Mouse (Mus musculus): ENCODE data around the gene Irf8.
A peak's percentile ranks its signal among the peaks of the same experiment; 100 is the strongest.

Gene Irf8

GRCm38 (mm10) chr8:120751226-120752081, 15.3 kb downstream of the Irf8 start:
- DNase-seq, result no peak

GRCm38 (mm10) chr8:120752082-120752452, 15.9 kb downstream of the Irf8 start:
- DNase-seq, result no peak

GRCm38 (mm10) chr8:120753476-120753875, 17.3 kb downstream of the Irf8 start:
- no peak for DNase-seq

- DNase-seq, result no peak
These were observed 19.4 kb downstream of the Irf8 start for GRCm38 (mm10) chr8:120755306-120756297.

GRCm38 (mm10) chr8:120758005-120758404, 21.8 kb downstream of the Irf8 start:
- no peak for DNase-seq

- DNase-seq, result no peak
These were observed 23.7 kb downstream of the Irf8 start for GRCm38 (mm10) chr8:120759847-120760246.

- no peak for DNase-seq
These were observed 24.4 kb downstream of the Irf8 start for GRCm38 (mm10) chr8:120760341-120761215.

- no peak for DNase-seq
These were observed 27.1 kb downstream of the Irf8 start for GRCm38 (mm10) chr8:120763267-120763666.

- DNase-seq, result no peak
These were observed 28.5 kb downstream of the Irf8 start for GRCm38 (mm10) chr8:120764638-120765037.

- no peak for DNase-seq
These were observed 30.5 kb downstream of the Irf8 start for GRCm38 (mm10) chr8:120766622-120767021.

- no peak for DNase-seq
These were observed 32.5 kb downstream of the Irf8 start for GRCm38 (mm10) chr8:120768454-120769218.

GRCm38 (mm10) chr8:120777184-120777583, 41.0 kb downstream of the Irf8 start:
- no peak for DNase-seq

GRCm38 (mm10) chr8:120777732-120778131, 41.6 kb downstream of the Irf8 start:
- DNase-seq, result no peak

- no peak for DNase-seq
These were observed 42.9 kb downstream of the Irf8 start for GRCm38 (mm10) chr8:120779106-120779505.

- DNase-seq, result no peak
These were observed 47.6 kb downstream of the Irf8 start for GRCm38 (mm10) chr8:120783781-120784180.

GRCm38 (mm10) chr8:120786753-120787152, 50.6 kb downstream of the Irf8 start:
- DNase-seq, result no peak

- no peak for DNase-seq
These were observed 51.5 kb downstream of the Irf8 start for GRCm38 (mm10) chr8:120787631-120788030.

- no peak for DNase-seq
These were observed 56.6 kb downstream of the Irf8 start for GRCm38 (mm10) chr8:120792710-120793109.

GRCm38 (mm10) chr8:120795944-120796635, 59.9 kb downstream of the Irf8 start:
- peak; percentile 70 for DNase-seq

GRCm38 (mm10) chr8:120797019-120797727, 61.0 kb downstream of the Irf8 start:
- DNase-seq, result no peak
